Mouse (Mus musculus) T-helper 2 cell (primary cell): ENCODE data around the gene Cnga2.

Experiments
- in situ Hi-C: fragments of 300-600 bp; cut with MboI, MseI; formaldehyde crosslinking; loops from one replicate; pipeline ENCODE4 v1.15.1; 2025; ENCODE audit warnings: high pct_unique_total_duplicates

The Cnga2 gene

GRCm38 (mm10) chrX:72047918-72048317 lies 56.3 kb downstream of the Cnga2 start:
- in situ Hi-C loops, result no loop called here
